9 mouse cellular contexts compared by ENCODE assay signal in the genomic region with DNA sequence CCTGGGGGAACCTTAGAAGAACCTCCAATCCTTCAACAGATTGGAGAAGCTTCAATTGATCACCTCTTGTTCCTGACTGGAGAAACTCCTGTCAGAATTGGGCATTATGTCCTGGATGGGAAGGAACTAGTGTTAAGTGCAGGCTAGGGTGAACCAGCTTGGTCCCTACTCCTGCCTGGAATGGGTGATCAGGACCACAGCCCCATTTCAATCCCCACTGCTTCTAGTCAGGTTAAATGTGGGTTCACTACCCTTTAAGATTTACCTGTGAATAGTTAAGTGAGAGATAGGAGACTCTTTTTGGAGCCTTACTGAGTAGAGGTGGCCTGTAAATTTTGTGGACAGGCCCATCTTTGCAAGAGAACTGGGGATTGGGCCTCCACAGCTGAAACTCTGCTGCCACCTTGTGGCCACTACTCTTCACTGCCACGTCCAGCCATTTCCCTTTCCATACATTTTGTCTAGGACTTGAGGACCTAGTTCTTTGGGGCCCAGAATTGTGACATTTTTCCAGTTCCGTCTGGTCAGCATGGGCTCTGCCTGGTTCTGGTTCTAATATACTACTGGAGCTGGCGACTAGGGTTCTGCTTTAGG. TPM values are rescaled to one million over a fixed set of nuclear protein-coding genes. Genes with fewer than 3 reads are reported as not detected.
DNase-seq lines count a peak whose midpoint lies in the region; ATAC-seq lines count a peak whose summit lies in the region.
"Had no signal": no experiment of that assay in that cellular context is flagged by ENCODE, and none has a peak within 500 bp of the region (broad histone marks: within the 10 kb centered on the region; RNA-seq: fewer than 3 reads in every experiment).

A gene (minus strand): TSS at position 51 of the 594 bp plus-strand sequence.

- no peak within 1 kb of the TSS for H3K4me3 ChIP-seq in forebrain, embryonic 11.5 days (ENCODE audit: low read depth, low read length)
- H3K4me3 ChIP-seq in hindbrain, embryonic 12.5 days = no peak within 1 kb of the TSS
- no peak within 1 kb of the TSS for H3K4me3 ChIP-seq in midbrain, embryonic 14.5 days (replicated peaks; ENCODE audit: low read depth, low read length)
- H3K4me3 ChIP-seq: embryonic facial prominence, embryonic 12.5 days had no signal

- H3K36me3 ChIP-seq in forebrain, embryonic 11.5 days (ENCODE audit: control insufficient read depth, insufficient read depth, low read length) = no peaks in the 10 kb centered on the region; the same call in 1 of the 2 replicates
- peaks cover 48% of the 10 kb centered on the region for H3K36me3 ChIP-seq in hindbrain, embryonic 12.5 days
- H3K36me3 ChIP-seq in midbrain, embryonic 14.5 days (ENCODE audit: control insufficient read depth, insufficient read depth, low read length) = peaks cover 50% of the 10 kb centered on the region

- WGBS in forebrain, embryonic 11.5 days = 11% methylated on average over 3 of the region's 3 CpGs
- 9% methylated on average over 3 of the region's 3 CpGs for WGBS in hindbrain, embryonic 12.5 days
- 6% methylated on average over 3 of the region's 3 CpGs for WGBS in midbrain, embryonic 14.5 days

- H3K4me1 ChIP-seq in forebrain, embryonic 11.5 days (replicated peaks; ENCODE audit: control insufficient read depth, insufficient read depth, low read length) = no peaks in the 10 kb centered on the region
- peaks cover 3% of the 10 kb centered on the region; the same call in 1 of the 2 replicates for H3K4me1 ChIP-seq in hindbrain, embryonic 12.5 days
- no peaks in the 10 kb centered on the region for H3K4me1 ChIP-seq in midbrain, embryonic 14.5 days (ENCODE audit: control insufficient read depth, insufficient read depth, low read length)

- H3K4me2 ChIP-seq in forebrain, embryonic 11.5 days (ENCODE audit: low read depth, low read length, severe bottlenecking) = no peak within 1 kb of the TSS
- no peak within 1 kb of the TSS for H3K4me2 ChIP-seq in hindbrain, embryonic 12.5 days (replicated peaks)
- H3K4me2 ChIP-seq in midbrain, embryonic 14.5 days (ENCODE audit: low read length) = no peak within 1 kb of the TSS
- H3K4me2 ChIP-seq: embryonic facial prominence, embryonic 12.5 days had no signal

- ATAC-seq in forebrain, embryonic 11.5 days (replicated peaks; ENCODE audit: low FRiP score) = 0 out of 2 replicates have a peak, but pooled peaks have one; percentile 10
- ATAC-seq in hindbrain, embryonic 12.5 days (ENCODE audit: low FRiP score) = 0 out of 2 replicates have a peak, but pooled peaks have one; percentile 29
- peak; percentile 34; the same call in 1 of the 2 replicates for ATAC-seq in midbrain, embryonic 14.5 days (ENCODE audit: low FRiP score, low TSS enrichment)

- H3K27me3 ChIP-seq in forebrain, embryonic 11.5 days (ENCODE audit: control insufficient read depth, insufficient read depth, low read length) = no peaks in the 10 kb centered on the region
- no peaks in the 10 kb centered on the region for H3K27me3 ChIP-seq in hindbrain, embryonic 12.5 days
- no peaks in the 10 kb centered on the region for H3K27me3 ChIP-seq in midbrain, embryonic 14.5 days (ENCODE audit: control insufficient read depth, insufficient read depth, low read length)
- H3K27me3 ChIP-seq: embryonic facial prominence, embryonic 12.5 days had no signal

- H3K9me3 ChIP-seq in forebrain, embryonic 11.5 days (ENCODE audit: control insufficient read depth, low read length) = no peaks in the 10 kb centered on the region
- H3K9me3 ChIP-seq in hindbrain, embryonic 12.5 days (replicated peaks) = no peaks in the 10 kb centered on the region
- H3K9me3 ChIP-seq in midbrain, embryonic 14.5 days (ENCODE audit: control insufficient read depth, low read length) = no peaks in the 10 kb centered on the region
- H3K9me3 ChIP-seq: embryonic facial prominence, embryonic 12.5 days had no signal

- no peak within 1 kb of the TSS for H3K9ac ChIP-seq in forebrain, embryonic 11.5 days (ENCODE audit: low read length)
- H3K9ac ChIP-seq in hindbrain, embryonic 12.5 days = no peak within 1 kb of the TSS
- H3K9ac ChIP-seq in midbrain, embryonic 14.5 days (replicated peaks; ENCODE audit: low read length) = no peak within 1 kb of the TSS
- H3K9ac ChIP-seq: embryonic facial prominence, embryonic 12.5 days had no signal

- no peak within 1 kb of the TSS for H3K27ac ChIP-seq in forebrain, embryonic 11.5 days (ENCODE audit: low read depth, low read length)
- 0 out of 2 replicates have a peak within 1 kb of the TSS, but pooled peaks have one; percentile 13 for H3K27ac ChIP-seq in hindbrain, embryonic 12.5 days
- no peak within 1 kb of the TSS; the same call in 1 of the 2 replicates for H3K27ac ChIP-seq in midbrain, embryonic 14.5 days (replicated peaks; ENCODE audit: low read depth, low read length)
- H3K27ac ChIP-seq: embryonic facial prominence, embryonic 12.5 days had no signal

- peak; percentile 69 for DNase-seq in ovary, postnatal 14 days (ENCODE audit: low spot score)
- no peak for DNase-seq in ovary, adult 18-20 months (ENCODE audit: low spot score)
- DNase-seq in c-Kit-positive CD71-positive TER-119-negative erythroid progenitor cells, embryonic 14.5 days (ENCODE audit: low read depth) = peak; percentile 70
- DNase-seq in forebrain, embryonic 11.5 days (ENCODE audit: low spot score) = peak; percentile 88
- peak; percentile 84 to 87 for DNase-seq in left cerebral cortex, postnatal 14 days (ENCODE audit: low spot score in 2 of 2)
- DNase-seq in midbrain, embryonic 14.5 days = peak; percentile 90
- DNase-seq in spleen, postnatal 10 days (ENCODE audit: low spot score in 2 of 2) = peak; percentile 67 to 83

- intact Hi-C loops in left cerebral cortex, postnatal 14 days (cut with DNase I) = no loop called here

RNA-seq across cellular contexts. Expression of the gene that starts here (rescaled TPM):
- 0.80 and 2.1 TPM in 2 replicates for polyA plus RNA-seq in forebrain, embryonic 11.5 days (2014; fragmentation: Nextera tagmentation; extraction: Ambion mirVana)
- 3.6 and 4.3 TPM in 2 replicates for polyA plus RNA-seq in hindbrain, embryonic 12.5 days (2016; fragmentation: Nextera tagmentation; extraction: Ambion mirVana)
- total RNA-seq in left cerebral cortex, postnatal 14 days (2021) = 1 to 10 TPM; 1.6 to 3.7 TPM
- polyA plus RNA-seq in midbrain, embryonic 14.5 days (2014; fragmentation: Nextera tagmentation; extraction: Ambion mirVana) = 1.3 and 2.7 TPM in 2 replicates
